Mouse (Mus musculus): ENCODE measurements around the gene Cep112.
"Not testable (repeated sequence)": the region's sequence is repeated elsewhere in the genome, so short reads cannot be mapped to it uniquely, and the experiment has no call there.

Cep112 gene

DNA sequence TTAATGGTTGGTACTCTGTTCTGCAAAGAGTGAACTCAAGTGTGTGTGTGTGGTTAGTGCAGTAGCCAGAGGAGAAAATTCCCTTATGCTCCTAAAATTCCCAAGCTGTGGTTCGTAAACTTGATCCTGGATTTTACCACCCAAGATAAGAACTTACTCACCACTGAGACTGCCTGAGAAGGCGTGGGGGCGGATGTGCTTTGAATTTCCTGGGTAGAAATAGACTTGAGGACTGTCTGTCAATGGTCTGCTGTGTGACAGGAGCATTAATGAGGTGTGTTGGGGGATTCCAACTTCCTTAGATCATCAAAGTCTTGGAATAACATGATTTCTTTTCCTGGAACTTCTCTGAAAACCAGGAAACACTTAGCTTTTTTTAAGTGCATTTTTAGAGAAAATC is 374.7 kb downstream of the Cep112 start:
- DNase-seq (ENCODE audit: low spot score in 2 of 2): no peak

DNA sequence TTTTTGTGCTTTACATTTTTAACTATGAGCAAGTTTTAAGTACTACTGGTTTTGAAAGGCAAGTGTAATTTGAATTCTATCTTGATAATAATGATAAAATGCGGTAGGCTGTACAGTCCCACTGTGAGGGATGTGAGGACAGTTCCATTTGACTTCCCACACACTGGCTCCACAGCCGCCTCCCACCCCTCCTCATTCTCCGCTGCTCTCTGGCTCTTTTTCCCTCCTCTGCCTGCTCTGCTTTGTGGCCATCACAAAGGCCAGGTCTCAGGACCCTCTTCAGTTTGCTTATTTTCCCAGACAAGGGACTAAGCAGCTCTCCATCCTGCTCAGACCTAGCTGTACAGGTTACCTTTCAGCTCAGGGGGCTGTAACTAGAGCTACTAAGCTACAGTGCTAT is 379.0 kb downstream of the Cep112 start:
- no peak for DNase-seq (ENCODE audit: low spot score in 2 of 2)

GRCm38 (mm10) chr11:108805947-108806346 is 381.0 kb downstream of the Cep112 start:
- DNase-seq (ENCODE audit: low spot score in 2 of 2): no peak

- no peak for DNase-seq (ENCODE audit: low spot score in 2 of 2)
Measured at GRCm38 (mm10) chr11:108809626-108810025, 384.6 kb downstream of the Cep112 start.

- DNase-seq (ENCODE audit: low spot score in 2 of 2): no peak
Measured at GRCm38 (mm10) chr11:108821771-108822170, 396.8 kb downstream of the Cep112 start.

GRCm38 (mm10) chr11:108822257-108822656 is 397.3 kb downstream of the Cep112 start:
- no peak for DNase-seq (ENCODE audit: low spot score in 2 of 2)

GRCm38 (mm10) chr11:108827321-108827720 is 402.3 kb downstream of the Cep112 start:
- DNase-seq (ENCODE audit: low spot score in 2 of 2): no peak

DNA sequence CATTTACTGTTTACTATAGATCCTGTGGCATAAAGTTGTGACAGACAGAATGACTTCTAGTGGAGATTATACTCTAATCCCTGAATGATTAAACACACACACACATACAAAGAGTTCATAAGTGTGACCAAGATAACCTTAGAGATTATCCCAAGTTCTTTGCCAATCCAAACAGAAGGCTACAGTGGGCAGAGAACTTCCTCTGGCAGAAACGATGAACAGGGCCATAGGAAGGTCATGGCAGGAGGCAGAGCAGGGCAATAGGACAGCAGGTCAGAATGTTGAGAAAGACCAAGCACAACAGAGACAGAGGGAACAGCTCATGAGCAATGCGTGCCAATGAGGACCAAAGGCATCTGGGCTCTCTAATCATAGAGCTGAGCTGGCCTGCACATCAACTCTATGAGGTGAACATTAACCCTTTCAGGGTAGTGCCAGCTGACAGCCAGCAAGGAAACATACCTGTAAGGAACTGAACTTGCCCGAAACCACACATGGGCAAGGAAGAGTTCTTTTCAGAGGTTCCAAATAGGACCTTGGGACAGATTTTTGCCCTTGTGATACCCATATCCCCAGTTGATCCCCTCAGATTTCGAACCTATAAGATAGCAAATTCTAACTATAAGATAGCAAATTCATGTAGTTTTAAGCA is 403.5 kb downstream of the Cep112 start:
- no peak for DNase-seq (ENCODE audit: low spot score in 2 of 2)

GRCm38 (mm10) chr11:108836706-108837105 is 411.7 kb downstream of the Cep112 start:
- no peak for DNase-seq (ENCODE audit: low spot score in 2 of 2)

GRCm38 (mm10) chr11:108840195-108840594 is 415.2 kb downstream of the Cep112 start:
- DNase-seq (ENCODE audit: low spot score in 2 of 2): no peak

- no peak for DNase-seq (ENCODE audit: low spot score in 2 of 2)
Measured at GRCm38 (mm10) chr11:108842765-108843164, 417.8 kb downstream of the Cep112 start.

DNA sequence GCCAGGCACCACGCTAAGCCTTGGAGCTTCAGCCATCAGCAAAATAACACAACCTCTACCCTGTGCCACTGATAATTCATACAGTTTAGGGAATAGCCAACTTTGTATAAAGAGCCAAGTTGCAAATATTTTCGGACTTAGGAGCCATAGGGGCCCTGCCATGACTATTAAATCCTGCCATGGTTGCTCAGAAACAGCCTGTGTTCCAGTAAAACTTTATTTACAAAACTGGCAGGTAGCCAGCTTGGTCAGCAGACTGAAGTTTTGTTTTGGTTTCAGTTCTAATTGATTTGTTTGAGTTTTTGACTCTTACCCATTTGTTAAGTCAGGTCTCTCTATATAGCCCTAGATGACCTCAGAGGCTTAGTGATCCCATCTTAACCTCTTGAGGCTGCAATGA is 421.0 kb downstream of the Cep112 start:
- DNase-seq (ENCODE audit: low spot score in 2 of 2): no peak

GRCm38 (mm10) chr11:108846479-108846878 is 421.5 kb downstream of the Cep112 start:
- no peak for DNase-seq (ENCODE audit: low spot score in 2 of 2)

- DNase-seq (ENCODE audit: low spot score in 2 of 2): no peak
Measured at GRCm38 (mm10) chr11:108851771-108852170, 426.8 kb downstream of the Cep112 start.

GRCm38 (mm10) chr11:108857254-108857653 is 432.3 kb downstream of the Cep112 start:
- no peak for DNase-seq (ENCODE audit: low spot score in 2 of 2)

- DNase-seq (ENCODE audit: low spot score in 2 of 2): no peak
Measured at GRCm38 (mm10) chr11:108857678-108858338, 432.8 kb downstream of the Cep112 start.

- DNase-seq (ENCODE audit: low spot score in 2 of 2): no peak
Measured at GRCm38 (mm10) chr11:108858339-108858804, 433.4 kb downstream of the Cep112 start.

DNA sequence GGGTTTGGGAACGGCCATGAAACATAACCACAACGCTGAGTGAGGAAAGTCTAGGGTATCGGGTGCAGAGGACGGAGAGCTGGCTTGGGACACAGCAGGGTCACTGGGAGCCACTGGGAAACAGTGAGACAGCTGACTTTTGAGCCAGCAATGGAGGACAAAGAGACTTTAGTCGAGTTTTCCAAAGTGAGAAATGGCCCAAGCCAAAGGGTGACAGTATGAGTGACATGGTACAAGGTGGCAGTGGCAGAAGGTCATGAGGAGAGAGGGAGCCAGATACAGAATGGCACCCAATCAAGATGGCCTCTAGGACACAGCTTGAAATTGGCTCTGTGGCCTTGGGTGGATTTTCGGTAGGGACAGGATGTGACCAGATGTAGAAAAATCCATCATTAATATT is 433.9 kb downstream of the Cep112 start:
- no peak for DNase-seq (ENCODE audit: low spot score in 2 of 2)

GRCm38 (mm10) chr11:108862360-108862759 is 437.4 kb downstream of the Cep112 start:
- DNase-seq (ENCODE audit: low spot score in 2 of 2): no peak

DNA sequence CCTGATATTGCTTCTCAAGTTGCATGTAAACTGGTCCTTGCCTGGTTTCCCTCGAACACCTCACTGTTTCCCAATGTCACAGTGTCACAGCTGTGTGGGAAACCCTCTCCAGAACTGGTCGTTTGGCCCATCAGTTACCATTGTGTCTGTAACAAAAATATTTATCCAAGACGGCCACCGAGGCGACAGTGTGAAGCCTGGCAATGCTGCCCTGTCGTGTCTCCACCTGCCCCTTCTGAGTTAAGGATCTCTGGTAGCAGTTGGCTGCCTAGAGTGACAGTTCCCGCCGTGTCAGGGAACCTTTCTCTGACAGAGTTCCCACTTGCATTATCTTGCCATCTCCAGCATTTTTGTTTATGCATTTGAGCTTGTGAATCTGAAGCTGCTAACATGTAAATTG is 440.8 kb downstream of the Cep112 start:
- no peak for DNase-seq (ENCODE audit: low spot score in 2 of 2)

GRCm38 (mm10) chr11:108867538-108867937 is 442.5 kb downstream of the Cep112 start:
- DNase-seq (ENCODE audit: low spot score in 2 of 2): no peak

DNA sequence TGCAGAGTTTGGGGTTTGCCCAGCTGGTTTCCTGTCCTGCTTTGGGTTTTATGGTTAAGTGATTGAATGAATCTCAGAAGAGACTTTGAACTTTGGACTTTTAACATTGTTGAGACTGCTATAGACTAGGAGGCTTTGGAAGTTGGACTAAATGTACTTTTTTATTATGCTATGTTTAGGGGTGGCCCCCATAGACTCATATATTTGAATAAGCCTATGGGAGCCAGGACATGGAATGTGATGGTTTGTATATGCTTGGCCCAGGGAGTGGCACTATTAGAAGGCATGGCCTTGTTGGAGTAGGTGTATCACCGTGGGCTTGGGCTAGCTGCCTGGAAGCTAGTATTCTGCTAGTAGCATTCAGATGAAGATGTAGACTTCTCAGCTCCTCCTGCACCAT is 446.3 kb downstream of the Cep112 start:
- not testable (repeated sequence) for DNase-seq (ENCODE audit: low spot score in 2 of 2)

DNA sequence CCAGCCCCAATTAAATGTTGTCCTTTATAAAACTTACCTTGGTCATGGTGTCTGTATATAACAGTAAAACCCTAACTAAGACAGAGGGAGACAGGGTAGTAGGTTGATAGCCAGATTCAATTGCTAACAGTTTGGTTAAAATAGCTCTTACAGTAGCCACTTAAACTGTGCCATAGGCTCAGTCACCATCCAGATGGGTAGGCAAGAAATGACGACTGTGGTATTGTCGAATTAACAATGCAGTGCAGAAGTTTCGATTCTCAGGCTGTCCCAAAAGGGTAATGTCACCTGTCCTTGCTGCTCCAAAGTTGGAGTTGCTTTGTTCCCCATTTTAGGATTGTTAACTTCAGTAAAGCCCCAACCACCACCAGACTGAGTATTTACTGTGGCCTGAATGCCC is 446.8 kb downstream of the Cep112 start:
- DNase-seq (ENCODE audit: low spot score in 2 of 2): no peak
